Mouse (Mus musculus) neural tube, embryonic 14.5 days (tissue): Measurements from ENCODE around the gene Hivep3. TPM values are rescaled to one million over a fixed set of nuclear protein-coding genes. Genes with fewer than 3 reads are reported as not detected.

ENCODE experiments used
- ATAC-seq: fragments of 200-750 bp; cut with Nextera tagmentation; 2 replicates; pipeline ENCODE4 v1.8.0; 2017; ENCODE audit warnings: low read depth, mild to moderate bottlenecking, moderate TSS enrichment, moderate library complexity
- H3K27ac ChIP-seq: fragments of 300-500 bp; sonication (generic); 2 replicates; pipeline ENCODE4 v1.5.1; 2014; ENCODE audit warnings: low read depth, mild to moderate bottlenecking, control low read depth, low read length, moderate library complexity, mixed read lengths
- H3K27me3 ChIP-seq: fragments of 300-500 bp; sonication (generic); 2 replicates; pipeline ENCODE4 v1.6.1; 2014; ENCODE audit warnings: low read length; ENCODE audit not compliant: control insufficient read depth, insufficient read depth
- H3K36me3 ChIP-seq: fragments of 300-500 bp; sonication (generic); 2 replicates; pipeline ENCODE4 v1.6.1; 2014; ENCODE audit warnings: low read length, mixed read lengths; ENCODE audit not compliant: control insufficient read depth, insufficient read depth
- H3K4me1 ChIP-seq: fragments of 300-500 bp; sonication (generic); 2 replicates; pipeline ENCODE4 v1.6.1; 2014; ENCODE audit warnings: low read length; ENCODE audit not compliant: control insufficient read depth, insufficient read depth
- H3K4me2 ChIP-seq: fragments of 300-500 bp; sonication (generic); 2 replicates; pipeline ENCODE4 v1.6.1; 2014; ENCODE audit warnings: mild to moderate bottlenecking, low read depth, low read length, control low read depth
- H3K4me3 ChIP-seq: fragments of 300-500 bp; sonication (generic); 2 replicates; pipeline ENCODE4 v1.5.1; 2014; ENCODE audit warnings: low read depth, low read length, control low read depth, mixed read lengths
- H3K9ac ChIP-seq: fragments of 300-500 bp; sonication (generic); replicated peaks from 2 replicates; pipeline ENCODE4 v1.6.1; 2014; ENCODE audit warnings: low read depth, mild to moderate bottlenecking, control low read depth, low read length, mixed read lengths
- H3K9me3 ChIP-seq: fragments of 300-500 bp; sonication (generic); 2 replicates; pipeline ENCODE4 v1.6.1; 2016; ENCODE audit warnings: low read length; ENCODE audit not compliant: control insufficient read depth
- whole genome bisulfite sequencing: fragments of 180-500 bp; shearing (Covaris S2); extraction: QIAGEN DNeasy Blood & Tissue Kit; methylation state at CpG from one replicate; pipeline ENCODE4 v1.1.7; 2014; 5-methylcytosine and 5-hydroxymethylcytosine counted together
- polyA plus RNA-seq: library from polyadenylated mRNA; unstranded; fragments of >200 nt; fragmentation: Nextera tagmentation; extraction: Ambion mirVana; gene quantifications from 2 replicates; pipeline ENCODE4 v1.2.1, GENCODE M21; 2014

Gene Hivep3
- polyA plus RNA-seq, 1 experiment from 2014 or later, result 23.9 TPM

DNA sequence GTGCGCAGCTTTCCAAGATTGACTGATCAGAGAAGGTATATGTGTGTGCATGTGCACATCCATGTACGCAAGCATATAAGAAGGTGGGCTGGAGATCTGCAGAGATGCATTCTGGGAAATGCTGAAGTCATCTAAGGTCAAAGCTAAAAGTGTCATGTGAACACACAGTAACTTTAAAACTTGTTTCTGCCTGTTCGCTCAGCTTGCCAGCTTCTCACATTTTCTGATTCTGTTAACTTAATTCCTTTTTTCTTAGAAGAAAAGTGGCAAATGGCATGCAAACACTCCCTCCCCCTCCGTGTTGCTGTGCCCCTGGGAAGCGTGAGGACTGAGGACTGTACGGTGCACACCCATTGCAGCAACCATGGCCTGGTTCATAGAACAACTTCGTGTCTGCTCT, 308.9 kb downstream of the Hivep3 start:
- Histone ChIP-seq H3K4me3 (no peak overlapping the region), H3K9ac (no peak overlapping the region), H3K27ac (no peak overlapping the region), H3K36me3 (no peaks in the 10 kb centered on the region), H3K4me1 (no peaks in the 10 kb centered on the region), H3K4me2 (no peak overlapping the region), H3K9me3 (no peaks in the 10 kb centered on the region), H3K27me3 (no peaks in the 10 kb centered on the region)
- WGBS, result 88% methylated on average over 7 of the region's 7 CpGs
- no peak for ATAC-seq

GRCm38 (mm10) chr4:120044612-120045011, 311.0 kb downstream of the Hivep3 start:
- WGBS, result 85% methylated on average over 5 of the region's 5 CpGs
- Histone ChIP-seq H3K4me1 (no peaks in the 10 kb centered on the region), H3K27me3 (no peaks in the 10 kb centered on the region), H3K4me2 (no peak overlapping the region), H3K9me3 (no peaks in the 10 kb centered on the region), H3K27ac (no peak overlapping the region), H3K9ac (no peak overlapping the region), H3K36me3 (no peaks in the 10 kb centered on the region), H3K4me3 (no peak overlapping the region)
- ATAC-seq, result no peak

GRCm38 (mm10) chr4:120045131-120045537, 311.6 kb downstream of the Hivep3 start:
- Histone ChIP-seq H3K9ac (no peak overlapping the region), H3K4me2 (no peak overlapping the region), H3K4me1 (no peaks in the 10 kb centered on the region), H3K9me3 (no peaks in the 10 kb centered on the region), H3K36me3 (no peaks in the 10 kb centered on the region), H3K27ac (no peak overlapping the region; the same call in 1 of the 2 replicates), H3K4me3 (no peak overlapping the region), H3K27me3 (no peaks in the 10 kb centered on the region)
- ATAC-seq, result no peak
- 54% methylated on average over 5 of the region's 5 CpGs for WGBS

- H3K9ac ChIP-seq, result no peak overlapping the region
- no peaks in the 10 kb centered on the region for H3K4me1 ChIP-seq
- H3K27me3 ChIP-seq, result no peaks in the 10 kb centered on the region
- no peaks in the 10 kb centered on the region for H3K9me3 ChIP-seq
- 89% methylated on average over 7 of the region's 7 CpGs for WGBS
- H3K4me3 ChIP-seq, result no peak overlapping the region
- no peak for ATAC-seq
- H3K4me2 ChIP-seq, result no peak overlapping the region
- H3K36me3 ChIP-seq, result no peaks in the 10 kb centered on the region
- no peak overlapping the region for H3K27ac ChIP-seq
These were observed 312.3 kb downstream of the Hivep3 start for GRCm38 (mm10) chr4:120045871-120046270.

DNA sequence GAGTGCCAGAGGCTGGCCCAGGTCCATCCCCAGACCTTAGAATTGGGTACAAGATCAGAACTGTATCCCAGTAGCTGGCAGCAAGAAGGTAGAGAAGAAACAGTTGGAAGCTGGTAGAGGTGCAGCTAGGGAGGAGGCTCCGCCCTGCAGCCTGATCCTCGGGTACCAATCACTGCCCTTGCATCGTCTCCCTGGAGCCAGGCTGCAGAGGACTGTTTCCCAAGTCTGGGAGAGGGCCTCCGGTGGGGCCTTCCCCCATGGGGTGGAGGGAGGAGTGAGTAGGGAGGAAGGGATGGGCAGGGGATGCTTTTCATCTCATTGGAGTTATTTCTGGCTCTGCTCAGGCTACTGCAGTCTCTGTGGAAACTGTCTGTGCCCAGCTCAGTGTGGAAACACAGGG, 313.5 kb downstream of the Hivep3 start:
- WGBS, result 29% methylated on average over 4 of the region's 4 CpGs
- Histone ChIP-seq H3K4me2 (no peak overlapping the region), H3K9me3 (no peaks in the 10 kb centered on the region), H3K27me3 (no peaks in the 10 kb centered on the region), H3K27ac (no peak overlapping the region), H3K36me3 (no peaks in the 10 kb centered on the region), H3K9ac (no peak overlapping the region), H3K4me1 (no peaks in the 10 kb centered on the region), H3K4me3 (no peak overlapping the region)
- no peak for ATAC-seq

DNA sequence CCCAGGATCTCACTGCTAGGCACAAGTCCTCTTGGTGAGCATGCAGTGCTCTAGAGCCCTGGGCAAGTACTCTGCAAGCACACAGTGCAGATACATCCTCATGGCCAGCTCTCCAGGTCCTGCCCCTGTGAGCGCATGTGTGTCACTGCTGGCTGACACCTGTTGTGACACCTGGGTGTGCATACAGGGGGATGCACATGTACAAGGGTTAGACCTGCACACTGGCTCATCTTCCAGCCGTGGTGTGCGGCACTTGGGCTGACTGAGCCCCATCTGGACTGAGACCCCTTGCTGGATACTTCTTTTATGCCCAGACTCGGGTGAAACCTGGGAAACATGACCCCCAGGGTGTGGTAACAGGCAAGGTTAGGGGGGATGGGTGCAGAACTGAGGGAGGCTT, 314.7 kb downstream of the Hivep3 start:
- no peaks in the 10 kb centered on the region for H3K9me3 ChIP-seq
- H3K27me3 ChIP-seq, result no peaks in the 10 kb centered on the region
- 80% methylated on average over 4 of the region's 4 CpGs for WGBS
- H3K4me2 ChIP-seq, result no peak overlapping the region
- ATAC-seq, result no peak
- H3K4me1 ChIP-seq, result no peaks in the 10 kb centered on the region
- no peak overlapping the region for H3K9ac ChIP-seq
- no peak overlapping the region for H3K4me3 ChIP-seq
- no peak overlapping the region for H3K27ac ChIP-seq
- no peaks in the 10 kb centered on the region for H3K36me3 ChIP-seq

DNA sequence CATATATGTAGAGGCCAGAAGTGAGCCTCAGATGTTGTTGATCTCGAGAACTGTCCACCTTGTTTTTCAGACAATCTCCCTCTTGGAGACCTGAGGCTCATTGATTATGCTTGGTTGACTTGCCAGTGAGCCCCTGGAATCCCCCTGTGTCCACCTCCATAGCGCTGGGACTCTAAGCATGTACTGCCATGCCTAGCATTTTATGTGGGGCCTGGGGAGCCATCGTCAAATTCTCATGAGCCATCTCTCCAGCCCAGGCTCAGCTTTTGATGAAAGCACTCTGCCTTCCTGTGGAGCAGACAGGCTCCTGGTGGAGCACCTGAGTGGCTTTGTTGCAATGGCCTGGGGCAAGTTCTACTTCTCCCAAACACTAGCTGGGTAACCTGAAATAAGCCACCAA, 316.3 kb downstream of the Hivep3 start:
- H3K4me2 ChIP-seq, result no peak overlapping the region
- H3K4me3 ChIP-seq, result no peak overlapping the region
- H3K27ac ChIP-seq, result no peak overlapping the region
- no peaks in the 10 kb centered on the region for H3K36me3 ChIP-seq
- ATAC-seq, result no peak
- H3K9ac ChIP-seq, result no peak overlapping the region
- no peaks in the 10 kb centered on the region for H3K4me1 ChIP-seq
- H3K27me3 ChIP-seq, result no peaks in the 10 kb centered on the region
- WGBS, result 75% methylated on average over 3 of the region's 3 CpGs
- H3K9me3 ChIP-seq, result no peaks in the 10 kb centered on the region

- Histone ChIP-seq H3K27ac (no peak overlapping the region), H3K4me1 (no peaks in the 10 kb centered on the region), H3K4me3 (no peak overlapping the region), H3K27me3 (no peaks in the 10 kb centered on the region), H3K36me3 (no peaks in the 10 kb centered on the region), H3K4me2 (no peak overlapping the region), H3K9ac (no peak overlapping the region), H3K9me3 (no peaks in the 10 kb centered on the region)
- no peak for ATAC-seq
These were observed 318.9 kb downstream of the Hivep3 start for GRCm38 (mm10) chr4:120052481-120052880.

DNA sequence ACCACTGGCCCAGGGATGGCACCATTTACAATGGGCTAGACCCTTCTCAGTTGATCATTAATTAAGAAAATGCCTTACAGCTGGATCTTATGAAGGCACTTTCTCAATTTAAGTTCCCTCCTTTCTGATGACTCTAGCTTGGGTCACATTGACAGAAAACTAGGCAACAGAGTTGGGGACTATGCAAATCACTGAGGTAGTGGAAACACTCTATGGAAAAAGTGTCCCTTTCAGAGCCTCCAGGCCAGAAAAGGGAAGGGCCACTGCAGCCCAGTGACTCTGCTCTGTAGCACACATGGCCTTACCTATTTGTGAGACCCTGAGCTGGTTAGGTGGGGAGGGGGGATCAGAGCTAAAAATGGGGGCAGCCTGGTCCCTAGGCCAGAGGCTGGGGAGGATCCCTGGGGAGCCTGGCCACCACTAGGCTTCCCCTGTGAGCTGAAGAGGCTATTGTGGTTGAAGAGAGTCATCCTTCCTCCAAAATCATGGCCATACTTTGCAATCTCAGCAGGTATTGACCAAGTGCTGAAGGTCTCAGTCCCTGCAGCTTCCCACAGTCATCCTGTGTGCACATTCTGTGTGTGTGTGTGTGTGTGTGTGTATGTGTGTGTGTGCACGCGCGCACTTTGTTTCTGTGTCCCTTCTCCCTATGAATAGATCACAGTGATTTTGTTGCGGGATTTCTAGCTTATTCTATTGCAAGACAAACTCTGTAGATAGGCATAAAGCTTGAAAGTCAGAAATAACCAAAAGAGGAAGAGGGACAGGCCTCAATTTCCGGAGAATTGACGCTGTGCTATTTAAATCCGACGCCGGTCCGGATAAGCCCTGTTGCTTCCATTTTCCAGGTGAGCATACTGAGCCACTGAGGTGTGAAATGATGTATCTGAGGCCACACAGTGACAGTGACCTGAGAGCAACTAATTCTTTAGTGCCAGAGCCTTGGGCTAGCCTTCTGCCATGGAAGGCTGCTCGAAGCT, 319.7 kb downstream of the Hivep3 start:
- H3K27me3 ChIP-seq, result no peaks in the 10 kb centered on the region

More for the DNA sequence above, 319.7 kb downstream of the Hivep3 start:
- Histone ChIP-seq H3K4me3 (no peak overlapping the region), H3K9ac (no peak overlapping the region), H3K27ac (no peak overlapping the region), H3K36me3 (no peaks in the 10 kb centered on the region), H3K4me1 (no peaks in the 10 kb centered on the region), H3K9me3 (no peaks in the 10 kb centered on the region), H3K4me2 (no peak overlapping the region)
- WGBS, result 94% methylated on average over 11 of the region's 11 CpGs
- ATAC-seq, result no peak
